In genomic region chr17:74865694-74866564, GRCm38 (mm10) we compare ENCODE assay signal across 8 mouse cellular contexts.
DNase-seq lines count a peak whose midpoint lies in the region; ATAC-seq lines count a peak whose summit lies in the region.

No protein-coding gene starts in this region.

- H3K4me2 ChIP-seq in heart, embryonic 11.5 days: no peak overlapping the region
- H3K4me2 ChIP-seq in kidney, embryonic 16.5 days (replicated peaks; ENCODE audit: low read depth, low read length): no peak overlapping the region
- no peak overlapping the region for H3K4me2 ChIP-seq in liver, embryonic 16.5 days (ENCODE audit: low read depth, low read length)

- H3K9me3 ChIP-seq in heart, embryonic 11.5 days (replicated peaks; ENCODE audit: control insufficient read depth, low read length): no peaks in the 10 kb centered on the region
- H3K9me3 ChIP-seq in kidney, embryonic 16.5 days (ENCODE audit: low read length): no peaks in the 10 kb centered on the region
- H3K9me3 ChIP-seq in embryonic facial prominence, embryonic 10.5 days: no peaks in the 10 kb centered on the region
- H3K9me3 ChIP-seq in liver, embryonic 16.5 days (replicated peaks; ENCODE audit: control insufficient read depth, low read length): no peaks in the 10 kb centered on the region

- whole genome bisulfite sequencing in heart, embryonic 11.5 days (ENCODE audit: insufficient replicate concordance): 67% methylated on average over 16 of the region's 16 CpGs
- WGBS in kidney, embryonic 16.5 days: 67% methylated on average over 16 of the region's 16 CpGs
- WGBS in embryonic facial prominence, embryonic 10.5 days: 88% methylated on average over 16 of the region's 16 CpGs
- 53% methylated on average over 16 of the region's 16 CpGs for WGBS in liver, embryonic 16.5 days (ENCODE audit: insufficient replicate concordance)

- no peak for DNase-seq in heart, adult 18-20 months
- no peak for DNase-seq in kidney, adult 18-20 months
- DNase-seq in embryonic facial prominence, embryonic 10.5 days (ENCODE audit: low spot score): no peak
- DNase-seq in layer of hippocampus, adult 11-12 months (ENCODE audit: low spot score): no peak
- no peak for DNase-seq in layer of hippocampus, adult 8-10 months (ENCODE audit: low spot score in 2 of 2)

- no peak for ATAC-seq in heart, embryonic 11.5 days (replicated peaks; ENCODE audit: insufficient number of reproducible peaks, low FRiP score, low TSS enrichment)
- 0 out of 2 replicates have a peak, but pooled peaks have one; percentile 4 for ATAC-seq in kidney, embryonic 16.5 days (ENCODE audit: low FRiP score, low TSS enrichment)
- peak; percentile 25; the same call in 1 of the 2 replicates for ATAC-seq in liver, embryonic 16.5 days (ENCODE audit: low read depth)

- H3K27me3 ChIP-seq in heart, embryonic 11.5 days (ENCODE audit: control insufficient read depth, insufficient read depth, low read length): no peaks in the 10 kb centered on the region
- no peaks in the 10 kb centered on the region for H3K27me3 ChIP-seq in kidney, embryonic 16.5 days (ENCODE audit: insufficient read depth, low read length)
- no peaks in the 10 kb centered on the region for H3K27me3 ChIP-seq in embryonic facial prominence, embryonic 10.5 days (replicated peaks; ENCODE audit: low read depth, poor library complexity, severe bottlenecking)
- H3K27me3 ChIP-seq in liver, embryonic 16.5 days (ENCODE audit: control insufficient read depth, insufficient read depth, low read depth, low read length): no peaks in the 10 kb centered on the region

- no peaks in the 10 kb centered on the region for H3K36me3 ChIP-seq in heart, embryonic 11.5 days (ENCODE audit: control insufficient read depth, insufficient read depth, low read length)
- peaks cover 5% of the 10 kb centered on the region; the same call in 1 of the 2 replicates for H3K36me3 ChIP-seq in kidney, embryonic 16.5 days (ENCODE audit: insufficient read depth, low read length)
- 0 out of 2 replicates have a peak, but pooled peaks cover 10% of the 10 kb centered on the region for H3K36me3 ChIP-seq in embryonic facial prominence, embryonic 10.5 days (replicated peaks)
- no peaks in the 10 kb centered on the region for H3K36me3 ChIP-seq in liver, embryonic 16.5 days (ENCODE audit: control insufficient read depth, insufficient read depth)

- peak overlapping the region; percentile 87 for H3K27ac ChIP-seq in heart, embryonic 11.5 days (ENCODE audit: low read depth, low read length)
- peak overlapping the region; percentile 83 for H3K27ac ChIP-seq in kidney, embryonic 16.5 days (ENCODE audit: low read length)
- H3K27ac ChIP-seq in embryonic facial prominence, embryonic 10.5 days (replicated peaks): peak overlapping the region; percentile 42; the same call in 1 of the 2 replicates
- H3K27ac ChIP-seq in liver, embryonic 16.5 days (ENCODE audit: low read length): no peak overlapping the region

- peaks cover 54% of the 10 kb centered on the region for H3K4me1 ChIP-seq in heart, embryonic 11.5 days (ENCODE audit: control insufficient read depth, insufficient read depth, low read length)
- H3K4me1 ChIP-seq in kidney, embryonic 16.5 days (ENCODE audit: insufficient read depth, low read length): peaks cover 51% of the 10 kb centered on the region
- H3K4me1 ChIP-seq in embryonic facial prominence, embryonic 10.5 days: peaks cover 54% of the 10 kb centered on the region
- peaks cover 21% of the 10 kb centered on the region for H3K4me1 ChIP-seq in liver, embryonic 16.5 days (ENCODE audit: control insufficient read depth, low read depth, low read length)

- H3K4me3 ChIP-seq in heart, embryonic 11.5 days (ENCODE audit: low read depth, low read length): no peak overlapping the region
- no peak overlapping the region for H3K4me3 ChIP-seq in kidney, embryonic 16.5 days (ENCODE audit: low read length)
- no peak overlapping the region for H3K4me3 ChIP-seq in embryonic facial prominence, embryonic 10.5 days
- H3K4me3 ChIP-seq in liver, embryonic 16.5 days (ENCODE audit: low read depth, low read length): no peak overlapping the region

- no peak overlapping the region for H3K9ac ChIP-seq in heart, embryonic 11.5 days (ENCODE audit: low read depth, low read length)
- peak overlapping the region; percentile 20; the same call in 1 of the 2 replicates for H3K9ac ChIP-seq in kidney, embryonic 16.5 days (replicated peaks; ENCODE audit: low read length)
- no peak overlapping the region for H3K9ac ChIP-seq in liver, embryonic 16.5 days (ENCODE audit: low read depth, low read length)
